Mouse (Mus musculus) testis, adult 2 months (tissue): ENCODE data around the gene Cetn2.

Experiments
- CTCF ChIP-seq: fragments of 200-500 bp; IDR thresholded peaks from 2 replicates; pipeline ENCODE4 v1.5.1; 2012; ENCODE audit warnings: low read depth, mild to moderate bottlenecking, inconsistent platforms, low read length, moderate library complexity; ENCODE audit not compliant: control insufficient read depth, insufficient read depth, insufficient replicate concordance
- POLR2A ChIP-seq: fragments of 200-500 bp; IDR thresholded peaks from 2 replicates; pipeline ENCODE4 v1.6.1; 2012; ENCODE audit warnings: low read depth, mild to moderate bottlenecking, inconsistent platforms, low read length, moderate library complexity; ENCODE audit not compliant: control insufficient read depth

DNA sequence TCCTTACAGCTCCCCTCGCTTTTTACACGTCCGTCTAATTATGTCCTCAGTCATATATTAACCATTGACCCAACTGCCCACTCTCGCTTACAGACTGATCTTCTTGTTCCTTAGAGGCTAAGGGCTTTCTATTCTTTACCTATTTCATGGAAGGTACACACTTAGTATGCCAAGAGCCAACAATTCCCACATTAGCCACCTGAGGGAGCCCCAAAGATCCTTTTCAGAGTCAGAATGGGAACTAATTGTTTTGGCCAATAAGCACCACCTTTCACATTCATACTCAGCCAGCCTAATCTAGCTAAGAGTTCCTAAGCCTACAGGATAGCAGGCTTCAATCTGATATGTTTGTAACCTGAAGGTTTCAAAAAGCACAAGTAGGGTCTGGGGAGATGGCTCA is 42.2 kb upstream of the Cetn2 start:
- TF ChIP-seq CTCF, result no peak
- no peak for TF ChIP-seq POLR2A
